Mouse (Mus musculus): Measurements from ENCODE around the gene H2-Q10.

GRCm38 (mm10) chr17:35502226-35502625, 32.3 kb downstream of the H2-Q10 start:
- TF ChIP-seq POLR2A (IDR thresholded peaks at IDR 0.05; ENCODE audit: low read depth, low read length) = no peak
- no peak for TF ChIP-seq CTCF (conservative IDR thresholded peaks at IDR 0.05; ENCODE audit: insufficient read depth, insufficient read length, low read depth, low read length)

Data from kidney, adult 2 months (tissue).